Mouse (Mus musculus) cerebellum, adult 2 months (tissue): ENCODE measurements around the gene Mxd4. TPM values are rescaled to one million over a fixed set of nuclear protein-coding genes. Genes with fewer than 3 reads are reported as not detected.

Experiments
- DNase-seq, 2 experiments: peaks; one replicate each; pipeline ENCODE4 v3.0.0; 2021
- H3K27ac ChIP-seq: fragments of 200-500 bp; 2 replicates; pipeline ENCODE4 v1.5.1; 2012; ENCODE audit warnings: low read length, control low read depth, inconsistent platforms; ENCODE audit not compliant: insufficient read depth
- H3K27me3 ChIP-seq: fragments of 200-500 bp; 2 replicates; pipeline ENCODE4 v1.6.1; 2012; ENCODE audit warnings: inconsistent platforms, mild to moderate bottlenecking, low read length, moderate library complexity; ENCODE audit not compliant: control insufficient read depth, insufficient read depth
- H3K4me1 ChIP-seq: fragments of 200-500 bp; 2 replicates; pipeline ENCODE4 v1.6.1; 2011; ENCODE audit warnings: low read length; ENCODE audit not compliant: control insufficient read depth, insufficient read depth
- H3K4me3 ChIP-seq: fragments of 200-500 bp; replicated peaks from 2 replicates; pipeline ENCODE3; 2011; ENCODE audit warnings: mild to moderate bottlenecking, low read depth, low read length, control low read depth; ENCODE audit not compliant: insufficient read depth
- CTCF ChIP-seq: fragments of 200-500 bp; IDR thresholded peaks from 2 replicates; pipeline ENCODE4 v1.5.1; 2011; ENCODE audit warnings: low read depth, mild to moderate bottlenecking, control low read depth, low read length, moderate library complexity, borderline replicate concordance; ENCODE audit not compliant: insufficient read depth
- POLR2A ChIP-seq: fragments of 200-500 bp; IDR thresholded peaks from 2 replicates; pipeline ENCODE4 v1.6.1; 2011; ENCODE audit warnings: low read length, control low read depth, borderline replicate concordance; ENCODE audit not compliant: insufficient read depth
- WGBS: fragments of 180-500 bp; shearing (Covaris S2); methylation state at CpG from one replicate; pipeline ENCODE4 v1.1.7; 2018; 5-methylcytosine and 5-hydroxymethylcytosine counted together
- polyA plus RNA-seq: library from polyadenylated mRNA; depleted of rRNA; stranded (reverse); fragments of >200 nt; gene quantifications from 2 replicates; pipeline ENCODE4 v1.2.3, GENCODE M21; 2012; rRNA removed

The Mxd4 gene
- 91.6 and 96.5 TPM in 2 replicates for polyA plus RNA-seq

- peak within 1 kb of the TSS; percentile 61 for H3K4me3 ChIP-seq
- H3K4me1 ChIP-seq: peaks cover 43% of the 10 kb centered on the region
- TF ChIP-seq CTCF (no peak), POLR2A (peak; percentile 74)
- H3K27me3 ChIP-seq: no peaks in the 10 kb centered on the region
- peak; percentile 99 to 100 for DNase-seq
- peak within 1 kb of the TSS; percentile 60 for H3K27ac ChIP-seq
- WGBS: under 1% methylated on average over 60 of the region's 60 CpGs
Measured at GRCm38 (mm10) chr5:34187601-34188316, at the start of gene Mxd4. Mxd4 (minus strand) TSS chr5:34187720.

DNA sequence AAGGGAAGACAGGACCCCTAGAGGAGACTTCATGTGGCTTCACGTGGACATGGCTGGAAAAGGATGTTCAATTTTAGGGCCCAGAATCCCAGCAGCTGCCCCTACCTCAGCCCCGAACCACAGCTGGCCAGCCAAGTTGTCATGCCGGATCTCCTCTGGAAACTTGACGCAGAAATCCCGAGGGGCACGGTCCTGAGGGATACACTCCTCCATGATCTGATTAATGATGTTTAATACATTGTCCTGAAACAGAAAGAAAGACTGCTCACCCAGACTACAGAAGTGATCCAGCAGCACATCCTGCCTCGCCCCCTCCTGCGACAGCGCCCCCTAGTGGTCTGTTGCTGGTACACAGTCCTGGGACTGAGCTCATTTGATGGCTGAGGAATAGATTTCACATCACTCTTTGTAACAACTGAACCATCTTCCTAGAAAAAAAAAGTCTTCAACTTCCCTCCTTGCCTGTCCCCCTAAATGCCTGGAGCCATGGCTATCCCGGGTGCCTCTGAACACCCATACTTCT lies 48.4 kb upstream of the Mxd4 start:
- Histone ChIP-seq H3K27me3 (no peaks in the 10 kb centered on the region), H3K4me3 (no peak overlapping the region), H3K27ac (peak overlapping the region; percentile 15; the same call in 1 of the 2 replicates), H3K4me1 (peaks cover 52% of the 10 kb centered on the region)
- DNase-seq: peak in 1 of 2 experiments; percentile 42
- WGBS: 51% methylated on average over 10 of the region's 10 CpGs
- TF ChIP-seq CTCF: peak; percentile 78
- no peak for TF ChIP-seq POLR2A

DNA sequence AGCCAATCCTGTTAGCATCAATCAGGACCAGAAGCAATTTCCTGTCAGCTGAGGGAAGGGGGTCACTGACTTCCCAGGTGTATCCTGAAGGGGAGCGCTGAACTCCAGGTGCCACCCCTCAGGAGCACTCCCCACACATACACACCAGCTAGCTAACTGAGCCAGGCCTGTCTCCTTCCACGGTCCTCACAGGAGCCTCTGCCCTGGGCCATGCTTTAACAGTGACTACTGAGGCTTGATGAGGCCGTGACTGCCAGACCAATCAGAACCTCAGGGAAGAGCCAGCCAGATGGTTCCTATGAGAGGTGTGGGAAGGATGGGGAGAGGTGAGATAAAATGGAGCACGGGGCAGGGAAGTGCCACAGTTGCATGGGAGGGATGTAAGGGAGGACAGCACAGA lies 47.5 kb upstream of the Mxd4 start:
- TF ChIP-seq CTCF: no peak
- no peak for TF ChIP-seq POLR2A
- peak in 1 of 2 experiments; percentile 63 for DNase-seq
- Histone ChIP-seq H3K4me1 (peaks cover 59% of the 10 kb centered on the region), H3K27ac (peak overlapping the region; percentile 20), H3K4me3 (no peak overlapping the region), H3K27me3 (no peaks in the 10 kb centered on the region)
- WGBS: 32% methylated on average over 4 of the region's 4 CpGs

DNA sequence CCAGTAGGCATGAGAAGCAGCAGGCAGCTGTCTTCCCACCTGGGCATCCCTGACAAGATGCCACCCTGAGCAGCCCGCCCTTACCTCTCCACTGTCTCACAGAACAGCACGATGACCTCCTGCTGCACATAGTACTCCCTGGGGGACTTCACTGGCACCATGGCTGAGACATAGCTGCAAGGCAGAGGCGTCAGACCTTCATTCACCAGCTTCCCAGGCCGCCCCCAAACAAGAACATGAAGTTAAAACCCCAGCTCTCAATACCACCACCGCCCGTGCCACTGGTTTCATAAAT lies 45.6 kb upstream of the Mxd4 start:
- WGBS: 64% methylated on average over 6 of the region's 6 CpGs
- Histone ChIP-seq H3K27ac (peak overlapping the region; percentile 64), H3K4me3 (no peak overlapping the region), H3K27me3 (no peaks in the 10 kb centered on the region), H3K4me1 (peaks cover 59% of the 10 kb centered on the region)
- peak in 1 of 2 experiments; percentile 45 for DNase-seq
- TF ChIP-seq CTCF: no peak
- no peak for TF ChIP-seq POLR2A

DNA sequence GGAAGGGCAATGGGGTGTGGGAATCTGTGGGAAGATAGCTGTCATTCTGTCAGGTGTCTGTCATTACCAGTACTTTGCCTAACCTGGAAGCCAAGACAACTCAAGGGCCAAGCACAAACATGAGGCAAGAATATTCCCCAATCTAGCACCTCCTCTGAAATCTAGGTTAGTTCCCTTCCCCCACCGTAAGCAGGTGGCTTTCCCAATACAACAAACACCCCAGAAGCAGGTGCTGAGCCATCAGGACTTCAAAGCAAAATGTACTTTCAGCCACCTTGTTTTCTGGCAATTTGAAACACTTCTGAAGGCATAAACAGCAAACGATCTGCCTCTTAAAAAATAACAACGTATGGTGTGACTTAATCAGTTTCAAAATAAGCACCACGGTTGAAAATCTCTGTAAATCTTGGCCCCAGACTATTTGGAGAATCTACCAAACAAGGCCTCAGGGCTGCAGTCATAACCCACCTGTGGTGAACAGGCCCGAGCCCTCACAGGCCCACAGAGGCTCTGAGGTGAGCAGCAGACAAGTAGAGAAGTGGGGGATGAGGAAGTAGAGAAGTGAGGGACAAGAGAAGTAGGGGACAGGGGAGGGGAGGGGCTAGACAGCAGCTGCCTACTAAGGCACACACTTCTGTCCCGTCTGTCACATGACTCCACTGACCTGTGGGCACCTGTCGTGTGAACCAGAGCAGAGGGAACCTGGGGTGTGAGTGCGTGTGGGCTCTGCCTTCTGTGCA lies 45.1 kb upstream of the Mxd4 start:
- TF ChIP-seq POLR2A: no peak
- TF ChIP-seq CTCF: no peak
- H3K4me3 ChIP-seq: no peak overlapping the region
- peak in 1 of 2 experiments; percentile 40 for DNase-seq
- H3K27ac ChIP-seq: peak overlapping the region; percentile 64
- H3K27me3 ChIP-seq: no peaks in the 10 kb centered on the region
- H3K4me1 ChIP-seq: peaks cover 57% of the 10 kb centered on the region
- WGBS: 11% methylated on average over 8 of the region's 8 CpGs

GRCm38 (mm10) chr5:34231901-34232300 lies 44.4 kb upstream of the Mxd4 start:
- TF ChIP-seq POLR2A (no peak), CTCF (no peak)
- H3K4me1 ChIP-seq: peaks cover 55% of the 10 kb centered on the region
- DNase-seq: peak in 1 of 2 experiments; percentile 30
- no peak overlapping the region for H3K4me3 ChIP-seq
- H3K27me3 ChIP-seq: no peaks in the 10 kb centered on the region
- WGBS: 48% methylated on average over 6 of the region's 6 CpGs
- peak overlapping the region; percentile 42 for H3K27ac ChIP-seq

- no peak overlapping the region; the same call in 1 of the 2 replicates for H3K27ac ChIP-seq
- TF ChIP-seq CTCF (no peak), POLR2A (no peak)
- no peaks in the 10 kb centered on the region for H3K27me3 ChIP-seq
- DNase-seq: peak in 1 of 2 experiments; percentile 56
- 41% methylated on average over 9 of the region's 9 CpGs for WGBS
- H3K4me1 ChIP-seq: peaks cover 58% of the 10 kb centered on the region
- H3K4me3 ChIP-seq: no peak overlapping the region
Measured at GRCm38 (mm10) chr5:34230599-34231485, 43.3 kb upstream of the Mxd4 start.
